Mouse (Mus musculus): ENCODE measurements around the gene Ms4a13.

DNA sequence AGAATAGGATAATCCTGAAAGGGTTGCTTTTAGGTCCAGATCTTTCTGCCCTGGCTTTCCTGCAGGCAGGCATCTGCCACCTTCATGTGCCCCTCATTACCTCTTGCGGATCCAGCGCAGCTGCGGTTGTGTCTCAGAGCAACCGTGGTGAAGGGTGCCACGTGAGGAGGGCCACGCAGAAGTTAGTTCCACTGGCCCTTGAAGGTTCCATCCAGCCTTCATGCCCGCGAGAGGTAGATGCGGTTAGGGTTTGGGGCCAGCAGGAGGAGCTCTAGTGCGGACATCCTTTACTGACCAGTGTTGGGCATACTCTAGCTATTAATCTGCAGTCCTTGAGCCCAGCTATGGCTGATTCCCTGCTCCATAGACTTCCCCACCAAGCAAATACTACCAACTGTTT lies 31.4 kb downstream of the Ms4a13 start, which contains the start of gene 1700025F22Rik:
- TF ChIP-seq FLI1 (IDR thresholded peaks at IDR 0.05; ENCODE audit: low read length) (no peak), GATA1 (IDR thresholded peaks at IDR 0.05; ENCODE audit: borderline replicate concordance, low read length) (no peak)
